Mouse (Mus musculus) megakaryocyte, embryonic 14.5 days (primary cell): Measurements from ENCODE around the gene Pisd.

Source experiments
- FLI1 ChIP-seq: IDR thresholded peaks from 2 replicates; pipeline ENCODE4 v1.6.1; 2012; ENCODE audit warnings: low read length, inconsistent platforms, mixed read lengths
- GATA1 ChIP-seq: IDR thresholded peaks from 3 replicates; pipeline ENCODE4 v1.6.1; 2012; ENCODE audit warnings: mixed read lengths, low read length, inconsistent platforms, borderline replicate concordance

DNA sequence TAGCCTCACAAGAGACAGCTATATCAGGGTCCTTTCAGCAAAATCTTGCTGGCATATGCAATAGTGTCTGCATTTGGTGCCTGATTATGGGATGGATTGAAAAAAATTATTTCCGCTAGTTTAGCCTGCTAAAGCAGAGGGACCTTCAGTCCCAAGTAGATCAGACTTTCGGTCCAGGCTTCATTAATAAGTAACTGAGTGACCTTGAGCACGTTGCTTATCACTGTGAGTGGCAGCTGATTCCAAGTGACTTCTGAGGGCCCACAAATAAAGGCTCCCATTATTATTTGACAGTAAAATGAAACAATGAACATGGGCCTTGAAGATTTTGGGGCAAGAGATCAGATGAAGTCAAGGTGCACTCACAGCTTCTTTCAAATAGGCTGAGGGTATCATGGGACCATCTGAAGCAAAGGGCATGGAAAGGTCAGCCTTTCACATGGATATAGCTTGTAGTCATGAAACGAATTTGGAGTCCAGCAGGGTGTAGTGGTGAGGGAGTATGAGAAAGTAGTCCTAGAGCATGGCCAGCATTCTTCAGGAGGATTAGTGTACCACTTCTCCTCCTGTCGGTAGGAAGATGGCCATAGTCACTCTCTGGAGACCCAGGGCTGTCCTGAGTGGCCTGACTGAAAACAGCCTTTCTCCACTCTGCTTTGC, 88.1 kb downstream of the Pisd start:
- TF ChIP-seq FLI1, result no peak
- TF ChIP-seq GATA1, result no peak
